Mouse (Mus musculus) common myeloid progenitor, adult 5-6 weeks (primary cell): ENCODE data around the gene Trappc10. TPM values are rescaled to one million over a fixed set of nuclear protein-coding genes. Genes with fewer than 3 reads are reported as not detected.

Experiments
- ATAC-seq: replicated peaks from 2 replicates; pipeline ENCODE4 v1.8.0; 2016; ENCODE audit warnings: low read depth, mild to moderate bottlenecking, moderate TSS enrichment, inconsistent platforms; ENCODE audit not compliant: poor library complexity, severe bottlenecking
- total RNA-seq: library from RNA; stranded (forward); fragments of 200-1000, 187-1606 nt; gene quantifications from 2 replicates; pipeline ENCODE4 v1.2.3, GENCODE M21; 2017

The Trappc10 gene
- total RNA-seq, 1 experiment from 2014 or later = 27.8 TPM

DNA sequence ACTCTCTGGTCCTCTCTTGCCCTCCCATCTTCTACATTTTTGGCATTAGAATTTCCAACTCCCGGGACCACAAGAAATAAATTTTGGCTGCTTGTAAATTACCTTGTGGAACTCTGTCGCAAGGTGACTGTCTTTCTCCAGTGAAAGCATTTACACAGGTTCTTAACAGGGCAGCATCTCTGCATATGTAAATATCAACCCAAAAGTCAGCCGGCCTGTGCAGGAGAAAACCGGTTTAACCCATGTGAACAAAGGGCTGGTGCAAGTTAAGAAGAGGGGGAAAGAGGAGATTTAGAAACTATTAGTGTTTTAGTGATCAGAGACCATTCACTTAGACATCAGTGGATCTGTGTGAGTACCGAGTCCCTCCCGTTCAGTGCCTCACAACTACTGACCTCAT lies 15.3 kb upstream of the Trappc10 start:
- ATAC-seq = no peak

DNA sequence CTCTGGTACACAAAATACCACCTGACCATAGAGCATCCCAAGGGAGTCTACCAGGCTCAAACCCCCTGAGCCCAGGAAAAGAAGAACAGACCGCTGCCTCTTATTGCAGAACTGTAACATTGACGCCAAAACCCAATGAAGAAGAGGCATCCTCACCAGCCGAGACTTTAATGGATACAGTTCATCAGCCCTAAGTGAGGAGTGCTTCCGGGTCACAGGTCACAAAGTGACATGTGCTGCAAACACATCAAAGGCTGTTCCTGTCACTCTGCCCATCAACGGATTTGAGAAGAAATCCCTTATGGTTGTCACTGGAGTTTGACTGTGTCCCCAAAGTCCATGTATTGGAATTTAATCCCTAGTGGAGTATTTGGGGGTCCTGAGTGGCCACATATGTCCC lies 14.8 kb upstream of the Trappc10 start:
- no peak for ATAC-seq

DNA sequence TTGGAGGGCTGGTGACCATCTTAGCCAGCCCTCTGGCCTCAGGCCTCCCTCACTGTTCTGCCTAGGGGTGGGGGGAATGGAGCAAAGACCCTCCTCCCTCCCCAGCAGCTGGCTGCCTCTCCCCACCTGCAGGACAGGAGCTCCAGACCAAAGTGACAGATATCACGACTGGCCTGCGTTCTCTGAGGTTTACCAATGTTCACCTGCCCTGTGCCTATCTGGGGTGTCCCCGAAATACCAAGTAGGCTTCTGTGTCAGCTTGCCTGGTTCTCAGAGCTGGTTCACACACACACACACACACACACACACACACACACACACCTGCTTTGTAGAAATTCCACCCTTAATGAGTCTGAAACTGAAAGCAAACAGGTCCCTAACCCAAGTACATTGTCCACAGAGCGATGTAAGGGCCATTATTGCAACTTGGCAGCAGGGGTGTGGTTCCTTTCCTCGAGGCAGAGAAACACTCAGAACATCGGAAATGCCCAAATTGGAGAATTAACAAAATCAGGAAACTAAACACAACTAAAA lies 13.8 kb upstream of the Trappc10 start:
- no peak for ATAC-seq

DNA sequence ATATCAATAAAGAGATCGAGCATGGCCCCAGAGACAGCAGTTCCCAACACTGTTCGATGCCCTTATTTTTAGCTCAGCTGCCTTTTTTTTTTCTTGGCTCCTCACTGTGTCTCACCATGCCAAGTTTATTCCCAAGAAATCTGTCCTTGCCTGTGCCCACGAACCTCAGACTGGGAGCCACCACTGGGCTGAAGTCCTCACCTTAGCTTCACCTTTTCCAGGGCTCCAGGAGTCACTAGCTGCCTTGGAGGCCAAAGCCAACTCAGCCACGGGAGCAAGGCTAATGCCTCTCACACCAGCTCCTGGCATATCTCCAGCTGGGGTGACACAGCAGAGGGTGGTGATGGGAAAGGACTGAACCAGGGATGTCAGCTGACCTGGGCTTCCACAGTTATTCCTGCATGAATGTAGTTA lies 11.2 kb upstream of the Trappc10 start:
- peak; percentile 77 for ATAC-seq

DNA sequence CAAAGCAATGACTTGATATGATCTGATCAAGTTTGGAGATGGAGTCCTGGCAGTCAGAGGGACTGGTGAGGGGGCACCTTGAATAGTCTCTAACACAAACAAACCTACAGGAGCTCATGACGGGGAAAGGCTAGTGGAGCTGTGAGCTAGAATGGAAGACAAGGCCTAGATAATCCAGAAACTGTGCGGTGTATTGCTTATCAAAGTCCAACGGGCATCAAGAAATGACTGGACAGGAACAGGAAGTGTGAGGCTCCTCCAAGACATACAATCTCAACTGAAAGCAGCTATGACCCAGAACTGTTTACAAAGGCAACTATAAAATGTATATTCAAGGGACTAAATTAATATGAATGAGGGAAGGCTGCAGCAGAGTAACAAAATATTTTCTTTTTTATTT lies 2.8 kb upstream of the Trappc10 start:
- ATAC-seq = peak; percentile 20; the same call in 1 of the 2 replicates

DNA sequence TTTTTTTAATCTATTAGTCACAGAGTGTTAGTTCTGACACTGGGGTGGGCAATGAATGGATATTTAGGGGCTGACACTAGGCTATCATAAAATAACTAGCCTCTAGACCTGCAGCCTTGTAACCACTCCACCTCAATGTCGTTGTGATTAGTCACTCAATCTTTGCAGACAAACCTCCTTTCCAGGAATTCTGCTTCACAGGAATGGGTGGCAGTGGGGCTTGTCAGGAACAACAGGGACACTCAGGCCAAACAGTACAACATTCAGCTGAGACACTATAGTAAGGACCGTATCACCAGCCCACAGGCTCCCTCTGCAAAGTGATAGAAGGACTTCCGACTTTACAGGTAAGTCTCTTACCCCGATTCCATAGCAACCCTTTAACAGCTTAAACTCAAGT lies 2.3 kb upstream of the Trappc10 start:
- ATAC-seq = no peak

DNA sequence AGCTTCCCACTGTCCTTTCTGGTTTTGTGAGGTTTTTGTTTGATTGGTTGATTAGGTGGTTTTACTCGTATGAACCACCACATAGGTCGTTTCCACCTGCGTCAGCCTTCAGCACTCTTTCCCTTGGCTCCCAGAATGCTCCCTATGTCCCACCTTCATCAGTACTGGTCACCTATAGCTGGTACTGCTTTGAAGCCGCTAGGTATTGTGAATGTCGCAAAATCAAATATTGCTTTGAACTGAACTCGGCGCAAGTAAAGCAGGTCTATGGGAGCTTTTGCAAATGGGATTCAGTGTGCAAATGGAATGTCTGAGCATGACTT lies 745 bp upstream of the Trappc10 start:
- peak; percentile 7; the same call in 1 of the 2 replicates for ATAC-seq

DNA sequence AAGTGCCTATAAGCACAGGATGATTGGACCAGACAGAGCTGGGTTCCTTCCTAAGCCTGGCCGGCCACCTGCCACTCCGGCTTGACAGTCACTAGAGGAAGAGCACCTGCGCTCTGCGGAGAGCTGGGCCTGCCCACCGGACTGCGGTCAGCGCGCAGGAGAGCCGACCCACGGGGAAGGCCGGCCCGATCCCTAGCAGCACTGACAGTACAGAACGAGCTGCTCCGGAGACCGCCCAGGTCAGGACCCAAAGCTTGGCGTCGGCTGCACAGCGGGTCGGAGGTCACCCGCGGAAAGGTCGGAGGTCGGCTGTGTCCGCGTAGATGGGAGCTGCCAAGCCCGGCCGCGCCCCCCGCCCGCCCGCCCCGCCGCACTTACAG lies 393 bp downstream of the Trappc10 start:
- peak; percentile 17; the same call in 1 of the 2 replicates for ATAC-seq

DNA sequence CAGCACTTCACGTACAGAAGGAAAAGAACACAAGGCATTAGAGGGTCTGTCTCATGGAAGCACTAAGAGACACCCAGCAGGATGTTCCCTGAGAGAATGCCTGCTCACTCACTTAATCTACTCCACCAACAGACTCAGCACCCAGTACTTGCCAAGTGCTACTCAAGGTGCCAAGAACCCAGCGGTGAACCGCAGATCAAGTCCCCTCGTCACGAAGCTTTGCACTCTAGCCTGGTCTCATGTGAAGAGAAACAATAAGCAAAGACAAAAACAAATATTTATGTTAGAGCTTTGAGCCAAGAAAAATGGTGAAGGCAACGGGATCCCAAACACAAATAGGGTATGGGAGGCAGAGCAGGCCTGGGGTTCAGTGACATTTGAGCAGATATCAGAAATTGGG lies 5.5 kb downstream of the Trappc10 start:
- no peak for ATAC-seq

DNA sequence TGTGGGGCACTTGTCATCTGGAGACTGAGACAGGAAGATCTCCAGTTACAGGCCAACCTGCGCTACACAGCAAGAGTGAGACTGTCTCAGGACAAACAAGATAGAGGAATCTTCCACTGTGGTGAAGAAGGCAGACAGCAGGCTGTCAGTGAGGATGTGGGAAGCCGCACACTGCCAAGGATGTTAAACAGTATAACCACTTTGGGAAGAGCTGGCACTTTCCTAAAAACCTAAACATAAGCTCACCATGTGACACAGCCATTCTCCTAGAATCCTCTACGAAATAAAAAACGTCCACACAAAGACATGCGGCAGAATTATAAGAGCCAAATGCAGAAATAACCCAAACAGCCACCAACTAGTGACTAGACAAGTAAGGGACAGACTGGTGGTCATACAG lies 6.1 kb downstream of the Trappc10 start:
- no peak for ATAC-seq

DNA sequence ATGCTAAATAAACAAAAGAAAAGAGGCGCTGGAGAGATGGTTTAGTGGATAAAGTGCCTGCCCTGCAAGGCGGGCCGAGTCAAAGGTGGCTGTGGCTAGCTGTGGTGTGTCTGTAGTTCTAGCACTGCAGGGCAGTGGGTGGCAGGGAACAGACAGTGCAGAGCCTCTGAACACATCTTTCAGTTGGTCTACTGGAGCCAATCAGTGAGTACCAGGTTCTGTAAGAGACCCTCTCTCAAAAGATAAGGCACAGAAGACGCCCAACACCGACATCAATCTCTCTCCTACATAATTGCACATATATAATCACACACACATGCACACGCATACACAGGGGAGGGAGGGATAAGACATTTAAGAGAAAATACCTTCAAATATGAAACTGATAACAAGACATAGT lies 6.6 kb downstream of the Trappc10 start:
- no peak for ATAC-seq

DNA sequence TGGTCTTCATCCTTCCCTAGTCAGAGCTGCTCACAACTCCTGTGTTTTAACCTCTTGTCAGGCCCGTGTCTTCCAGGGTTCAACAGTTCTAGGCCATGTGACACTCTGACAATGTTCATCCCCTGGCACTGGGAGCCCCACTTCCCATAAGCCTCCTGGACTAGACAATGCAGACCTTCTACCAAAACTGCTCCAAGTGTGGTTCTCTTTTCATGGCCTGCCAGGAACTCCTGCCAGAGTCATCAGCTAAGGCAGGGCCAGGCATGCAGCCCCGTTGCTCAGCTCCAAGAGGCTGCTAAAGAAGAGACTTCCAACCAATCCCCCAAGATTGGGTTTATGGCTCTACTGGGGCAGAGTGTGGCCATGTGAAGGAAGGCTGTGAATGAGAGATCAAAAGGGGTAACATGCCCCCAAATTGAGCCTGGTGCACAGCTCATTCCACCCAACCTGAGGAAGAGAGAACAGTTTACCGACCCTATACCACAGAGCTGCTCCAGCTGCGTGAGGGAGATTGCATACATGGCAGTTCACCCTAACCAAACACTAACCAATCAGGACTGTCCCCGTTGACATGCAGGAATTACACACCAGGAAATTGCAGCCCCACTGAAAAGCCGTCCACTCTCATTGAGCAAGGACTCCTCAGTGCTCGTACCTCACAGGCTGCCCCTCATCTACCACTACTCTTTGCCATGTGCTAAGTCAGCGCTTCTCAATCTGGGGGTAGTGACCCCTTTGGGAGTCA lies 7.4 kb downstream of the Trappc10 start:
- ATAC-seq = peak; percentile 73

DNA sequence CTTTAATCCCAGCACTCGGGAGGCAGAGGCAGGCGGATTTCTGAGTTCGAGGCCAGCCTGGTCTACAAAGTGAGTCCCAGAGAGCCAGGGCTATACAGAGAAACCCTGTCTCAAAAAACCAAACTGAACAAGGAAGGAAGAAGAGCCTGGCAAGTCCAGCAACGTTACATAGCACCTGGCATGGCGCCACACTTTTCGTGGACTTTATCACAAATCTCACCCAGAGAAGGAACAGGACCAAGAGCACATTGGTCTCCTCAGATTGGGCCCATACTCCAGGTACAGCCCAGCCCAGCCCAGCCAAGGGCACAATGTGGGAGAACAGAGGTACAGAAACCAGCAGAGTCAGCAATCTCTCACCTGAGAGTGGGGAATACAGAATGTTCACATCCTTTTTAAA lies 10.7 kb downstream of the Trappc10 start:
- no peak for ATAC-seq

DNA sequence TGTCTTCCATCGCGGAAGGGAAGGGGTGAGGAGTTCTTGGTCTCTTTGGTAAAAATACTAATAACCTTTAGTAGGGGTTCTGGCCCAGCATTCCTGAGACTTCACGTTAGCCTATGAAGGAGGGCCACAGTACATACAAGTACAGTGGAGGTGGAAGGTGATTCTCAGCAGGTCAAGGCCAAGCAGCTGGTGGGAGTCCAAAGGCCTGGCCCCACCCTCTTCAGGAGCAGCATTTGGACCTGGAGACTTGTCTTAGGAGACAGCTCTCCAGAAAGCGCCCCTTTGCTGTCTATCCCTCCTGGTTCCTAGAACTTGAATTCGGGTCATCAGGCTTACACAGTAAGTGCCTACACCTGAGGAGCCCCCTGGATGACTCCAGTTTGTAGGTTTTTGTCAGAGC lies 11.3 kb downstream of the Trappc10 start:
- ATAC-seq = no peak

DNA sequence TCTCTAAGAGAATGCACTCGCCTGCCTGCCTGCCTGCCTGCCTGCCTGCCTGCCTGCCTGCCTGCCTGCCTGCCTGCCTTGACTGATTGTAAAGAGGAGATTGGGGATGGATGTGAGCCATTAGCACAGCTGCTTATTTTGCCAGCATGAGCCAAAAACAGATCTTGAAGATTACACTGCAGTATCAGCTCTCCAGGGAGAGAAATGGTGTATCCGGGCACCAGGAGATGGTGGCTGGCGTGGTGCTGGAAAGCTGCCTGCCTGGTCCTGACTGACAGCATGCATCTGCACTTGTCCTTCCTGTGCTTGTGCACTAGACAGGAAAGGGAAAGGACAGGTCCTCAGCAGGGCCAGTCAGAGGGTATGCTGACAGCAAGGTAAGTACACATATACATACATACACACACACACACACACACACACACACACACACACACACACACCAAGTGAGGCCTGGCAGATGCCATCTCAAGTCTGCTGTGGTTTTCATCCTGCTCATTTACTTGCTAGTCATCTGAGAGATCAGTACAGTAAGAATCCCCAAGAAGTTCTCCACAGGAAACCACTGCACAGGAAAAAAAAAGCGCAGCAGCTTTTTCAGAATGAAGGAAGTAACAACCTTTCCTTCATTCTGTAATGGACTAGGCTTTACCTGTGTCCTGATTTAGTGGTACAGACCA lies 12.0 kb downstream of the Trappc10 start:
- 0 out of 2 replicates have a peak, but pooled peaks have one; percentile 15 for ATAC-seq

DNA sequence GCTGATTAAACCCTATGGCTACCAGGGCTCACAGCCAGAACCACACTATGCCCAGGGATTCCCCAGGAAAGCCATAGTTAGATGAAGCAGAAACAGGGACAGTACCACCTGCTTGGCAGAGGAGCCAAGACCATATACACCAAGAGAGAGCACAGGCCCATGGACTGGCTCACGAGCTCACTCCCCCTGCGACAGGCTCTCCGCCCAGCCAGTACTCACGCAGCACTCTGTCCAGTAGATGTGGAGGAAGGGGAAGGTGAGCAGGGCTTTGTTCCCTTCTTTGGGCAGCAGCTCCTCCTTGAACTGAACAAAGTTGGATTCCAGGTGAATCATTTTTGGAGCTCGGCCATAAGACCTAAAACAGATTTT lies 15.9 kb downstream of the Trappc10 start:
- no peak for ATAC-seq

DNA sequence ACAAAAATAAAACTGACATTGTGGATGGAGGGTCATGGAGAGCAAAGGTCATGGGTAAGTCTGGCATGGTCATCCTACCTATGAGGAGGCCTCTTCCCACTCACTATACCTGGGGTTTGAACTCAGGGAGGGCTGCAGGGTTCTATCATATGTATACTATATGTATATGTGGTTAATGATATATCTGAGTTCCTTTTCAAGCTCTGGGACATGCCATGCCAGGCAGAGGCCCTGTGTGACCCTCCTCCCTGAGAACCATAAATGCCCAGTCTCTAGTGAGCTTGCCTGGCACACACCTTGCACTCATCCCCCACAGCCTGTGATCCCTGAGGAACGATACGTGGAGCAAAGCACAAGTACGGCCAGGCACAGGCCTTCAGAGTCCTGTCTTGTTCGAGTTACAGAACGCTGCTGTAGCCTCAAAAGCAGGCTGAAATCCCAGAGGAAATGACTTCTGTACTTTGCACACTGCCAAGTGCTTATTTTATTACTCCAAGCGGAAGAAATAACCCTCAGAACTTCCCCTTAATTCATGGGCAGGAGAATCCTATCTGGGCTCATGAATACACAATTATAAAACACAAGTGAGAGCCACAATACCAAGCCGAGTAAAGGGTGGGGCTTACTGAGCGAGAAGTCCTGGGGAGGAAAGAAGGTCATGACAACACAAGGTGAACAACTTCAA lies 16.4 kb downstream of the Trappc10 start:
- ATAC-seq = peak; percentile 50

DNA sequence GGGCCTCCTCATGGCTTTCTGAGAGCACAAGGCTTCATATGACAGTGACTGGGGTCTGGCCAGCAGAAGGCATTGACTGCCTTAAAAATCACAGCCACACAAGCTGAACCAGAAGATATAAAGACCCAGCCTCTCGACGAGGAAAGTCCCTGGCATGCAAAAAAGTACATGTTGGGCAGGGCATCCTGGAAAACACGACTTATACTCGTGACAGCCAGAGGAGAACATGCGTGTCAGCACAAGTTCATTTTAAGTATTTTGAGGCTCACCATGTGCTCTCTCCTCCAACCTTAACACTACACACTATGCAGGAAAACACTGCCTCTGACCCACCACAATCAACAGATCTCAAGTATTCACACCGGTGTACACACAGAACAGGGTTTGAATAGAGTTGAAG lies 20.3 kb downstream of the Trappc10 start:
- ATAC-seq = no peak

DNA sequence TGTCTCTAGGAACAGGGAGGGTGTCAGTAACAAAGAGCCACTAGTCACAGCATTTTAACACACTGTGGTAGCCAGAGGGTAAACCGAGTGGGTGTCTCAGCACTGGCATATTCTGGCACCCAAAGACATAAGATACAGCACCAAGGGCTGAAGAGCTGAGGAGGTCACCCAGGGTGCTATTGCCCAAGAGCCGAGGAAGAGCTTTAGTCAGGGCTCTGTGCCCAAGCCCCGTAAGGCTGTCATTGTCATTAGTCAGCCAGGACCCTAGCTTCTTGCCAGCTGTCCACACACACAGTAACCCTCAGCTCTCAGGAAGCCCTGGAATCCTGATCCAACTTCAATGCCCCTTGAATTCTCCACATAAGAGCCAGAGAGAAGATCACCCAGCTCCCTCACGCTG lies 21.5 kb downstream of the Trappc10 start:
- ATAC-seq = no peak

DNA sequence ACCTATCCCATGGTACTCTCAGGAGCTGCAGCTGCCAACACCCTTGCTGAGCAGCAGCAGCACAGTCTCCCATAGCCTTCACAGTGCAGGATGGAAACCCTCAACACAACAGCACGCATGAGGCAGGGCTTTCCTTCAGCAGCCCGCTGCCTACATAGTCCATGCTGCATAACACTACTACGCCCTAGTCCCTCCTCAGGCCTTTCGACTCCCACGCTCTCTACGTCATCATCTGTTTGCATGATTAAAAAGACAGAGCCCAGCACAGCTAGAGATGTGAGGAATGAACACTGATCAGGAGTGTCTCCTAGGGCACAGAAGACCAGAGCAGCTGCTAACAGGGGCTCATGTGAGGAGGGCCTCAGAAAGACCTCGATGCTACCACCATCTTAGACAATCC lies 23.1 kb downstream of the Trappc10 start:
- ATAC-seq = no peak

DNA sequence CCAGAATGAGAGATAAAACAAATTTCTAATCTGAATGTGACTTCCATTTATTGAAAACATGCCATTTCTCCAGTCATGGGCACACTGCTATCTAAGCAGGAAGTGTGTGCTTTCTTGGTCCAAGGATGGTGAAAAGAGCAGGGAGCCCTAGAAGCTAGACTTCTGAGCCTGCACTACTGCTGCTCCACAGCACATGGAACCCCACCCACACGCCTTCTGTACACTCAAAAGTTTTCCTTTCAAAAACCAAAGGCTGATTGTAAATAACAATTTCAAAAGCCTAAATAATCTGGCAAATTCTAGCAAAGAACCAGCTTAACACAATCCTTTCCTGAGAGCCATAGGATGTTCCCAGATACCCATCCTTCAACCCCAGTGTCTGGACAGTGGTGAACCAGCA lies 24.9 kb downstream of the Trappc10 start:
- ATAC-seq = no peak
